Comparison of ENCODE assay signal across 9 mouse cellular contexts in genomic region chr2:60720205-60720604, GRCm38 (mm10). TPM values are rescaled to one million over a fixed set of nuclear protein-coding genes. Genes with fewer than 3 reads are reported as not detected.
A peak's percentile ranks its signal among the peaks of the same experiment; 100 is the strongest.
DNase-seq lines count a peak whose midpoint lies in the region; ATAC-seq and TF ChIP-seq lines count a peak whose summit lies in the region.
"Had no signal": no experiment of that assay in that cellular context is flagged by ENCODE, and none has a peak within 500 bp of the region (broad histone marks: within the 10 kb centered on the region; RNA-seq: fewer than 3 reads in every experiment).

No protein-coding gene starts in this region.

- no peaks in the 10 kb centered on the region for H3K36me3 ChIP-seq in heart, embryonic 10.5 days
- no peaks in the 10 kb centered on the region for H3K36me3 ChIP-seq in kidney, embryonic 16.5 days (ENCODE audit: insufficient read depth, low read length)
- H3K36me3 ChIP-seq in stomach, postnatal 0 days (ENCODE audit: control insufficient read depth, insufficient read depth, low read length) = no peaks in the 10 kb centered on the region
- no peaks in the 10 kb centered on the region for H3K36me3 ChIP-seq in midbrain, embryonic 10.5 days
- H3K36me3 ChIP-seq in midbrain, embryonic 16.5 days (ENCODE audit: control insufficient read depth, insufficient read depth, low read length) = no peaks in the 10 kb centered on the region
- H3K36me3 ChIP-seq: limb, embryonic 12.5 days had no signal

- H3K27ac ChIP-seq in heart, embryonic 10.5 days = peak overlapping the region; percentile 38
- H3K27ac ChIP-seq in kidney, embryonic 16.5 days (ENCODE audit: low read length) = peak overlapping the region; percentile 63
- peak overlapping the region; percentile 70; the same call in 1 of the 2 replicates for H3K27ac ChIP-seq in stomach, postnatal 0 days (replicated peaks)
- H3K27ac ChIP-seq in midbrain, embryonic 10.5 days (replicated peaks) = no peak overlapping the region
- no peak overlapping the region for H3K27ac ChIP-seq in midbrain, embryonic 16.5 days (ENCODE audit: low read length)
- H3K27ac ChIP-seq: limb, embryonic 12.5 days had no signal

- H3K9me3 ChIP-seq in heart, embryonic 10.5 days = no peaks in the 10 kb centered on the region
- H3K9me3 ChIP-seq in kidney, embryonic 16.5 days (ENCODE audit: low read length) = no peaks in the 10 kb centered on the region
- no peaks in the 10 kb centered on the region for H3K9me3 ChIP-seq in stomach, postnatal 0 days (ENCODE audit: control insufficient read depth, low read length)
- no peaks in the 10 kb centered on the region for H3K9me3 ChIP-seq in midbrain, embryonic 10.5 days (replicated peaks)
- H3K9me3 ChIP-seq in midbrain, embryonic 16.5 days (replicated peaks; ENCODE audit: control insufficient read depth, low read length, poor library complexity, severe bottlenecking) = no peaks in the 10 kb centered on the region
- H3K9me3 ChIP-seq: limb, embryonic 12.5 days had no signal

- no peak for TF ChIP-seq CTCF in lung, adult 2 months (IDR thresholded peaks at IDR 0.05; ENCODE audit: insufficient read depth, low read length)
- no peak for TF ChIP-seq CTCF in stomach, postnatal 0 days (IDR thresholded peaks at IDR 0.05; ENCODE audit: low read depth)

- no peak overlapping the region for H3K9ac ChIP-seq in kidney, embryonic 16.5 days (replicated peaks; ENCODE audit: low read length)
- no peak overlapping the region for H3K9ac ChIP-seq in stomach, postnatal 0 days (ENCODE audit: low read length)
- no peak overlapping the region for H3K9ac ChIP-seq in midbrain, embryonic 16.5 days (ENCODE audit: low read depth, low read length)
- H3K9ac ChIP-seq: limb, embryonic 12.5 days had no signal

- no peak for TF ChIP-seq POLR2A in lung, adult 2 months (IDR thresholded peaks at IDR 0.05; ENCODE audit: borderline replicate concordance, extremely low read depth, low read depth, low read length)

- H3K27me3 ChIP-seq in heart, embryonic 10.5 days (ENCODE audit: insufficient read depth, poor library complexity, severe bottlenecking) = no peaks in the 10 kb centered on the region
- no peaks in the 10 kb centered on the region for H3K27me3 ChIP-seq in kidney, embryonic 16.5 days (ENCODE audit: insufficient read depth, low read length)
- H3K27me3 ChIP-seq in stomach, postnatal 0 days (ENCODE audit: control insufficient read depth, insufficient read depth, low read length) = no peaks in the 10 kb centered on the region
- H3K27me3 ChIP-seq in midbrain, embryonic 10.5 days (ENCODE audit: low read depth, poor library complexity, severe bottlenecking) = peaks cover 7% of the 10 kb centered on the region; the same call in 1 of the 2 replicates
- no peaks in the 10 kb centered on the region for H3K27me3 ChIP-seq in midbrain, embryonic 16.5 days (ENCODE audit: control insufficient read depth, insufficient read depth, low read depth, low read length)

- no peak overlapping the region for H3K4me2 ChIP-seq in kidney, embryonic 16.5 days (replicated peaks; ENCODE audit: low read depth, low read length)
- H3K4me2 ChIP-seq in stomach, postnatal 0 days (replicated peaks; ENCODE audit: low read depth) = no peak overlapping the region
- no peak overlapping the region for H3K4me2 ChIP-seq in midbrain, embryonic 16.5 days (ENCODE audit: low read length)
- H3K4me2 ChIP-seq: limb, embryonic 12.5 days had no signal

- no peak overlapping the region for H3K4me3 ChIP-seq in lung, adult 2 months (replicated peaks; ENCODE audit: extremely low read depth, low read depth, low read length)
- no peak overlapping the region for H3K4me3 ChIP-seq in heart, embryonic 10.5 days
- no peak overlapping the region for H3K4me3 ChIP-seq in kidney, embryonic 16.5 days (ENCODE audit: low read length)
- no peak overlapping the region for H3K4me3 ChIP-seq in stomach, postnatal 0 days (ENCODE audit: low read depth, low read length)
- no peak overlapping the region for H3K4me3 ChIP-seq in midbrain, embryonic 10.5 days
- no peak overlapping the region for H3K4me3 ChIP-seq in midbrain, embryonic 16.5 days (ENCODE audit: low read depth, low read length)
- H3K4me3 ChIP-seq: limb, embryonic 12.5 days had no signal

- TF ChIP-seq EP300 in stomach, postnatal 0 days (optimal IDR thresholded peaks at IDR 0.05) = no peak

- ATAC-seq in kidney, embryonic 16.5 days (ENCODE audit: low FRiP score, low TSS enrichment) = no peak
- ATAC-seq in stomach, postnatal 0 days (ENCODE audit: low FRiP score, low TSS enrichment) = peak; percentile 67; the same call in 1 of the 2 replicates
- no peak for ATAC-seq in midbrain, embryonic 16.5 days

- WGBS in lung, adult 2 months = 57% methylated on average over 8 of the region's 8 CpGs
- 64% methylated on average over 8 of the region's 8 CpGs for WGBS in heart, embryonic 10.5 days
- WGBS in kidney, embryonic 16.5 days = 63% methylated on average over 8 of the region's 8 CpGs
- WGBS in stomach, postnatal 0 days = 50% methylated on average over 8 of the region's 8 CpGs
- WGBS in midbrain, embryonic 10.5 days = 88% methylated on average over 8 of the region's 8 CpGs
- 76% methylated on average over 8 of the region's 8 CpGs for WGBS in midbrain, embryonic 16.5 days

- H3K4me1 ChIP-seq in lung, adult 2 months (ENCODE audit: control insufficient read depth, insufficient read depth, low read length) = peaks cover 2% of the 10 kb centered on the region; the same call in 1 of the 2 replicates
- H3K4me1 ChIP-seq in heart, embryonic 10.5 days = peaks cover 32% of the 10 kb centered on the region
- H3K4me1 ChIP-seq in kidney, embryonic 16.5 days (ENCODE audit: insufficient read depth, low read length) = peaks cover 33% of the 10 kb centered on the region
- no peaks in the 10 kb centered on the region for H3K4me1 ChIP-seq in stomach, postnatal 0 days (replicated peaks; ENCODE audit: control insufficient read depth, insufficient read depth)
- peaks cover 7% of the 10 kb centered on the region for H3K4me1 ChIP-seq in midbrain, embryonic 10.5 days
- H3K4me1 ChIP-seq in midbrain, embryonic 16.5 days (ENCODE audit: control insufficient read depth, insufficient read depth, low read length) = peaks cover under 1% of the 10 kb centered on the region; the same call in 1 of the 2 replicates

- DNase-seq in lung, adult 2 months = peak; percentile 48
- DNase-seq in lung, postnatal 14 days = no peak
- no peak for DNase-seq in heart, embryonic 10.5 days (ENCODE audit: low spot score)
- peak; percentile 45 for DNase-seq in stomach, postnatal 0 days (ENCODE audit: low spot score)
- no peak for DNase-seq in midbrain, embryonic 10.5 days (ENCODE audit: low spot score)
- no peak for DNase-seq in left cerebral cortex, adult 8-10 months (ENCODE audit: low spot score in 2 of 2)

RNA-seq across cellular contexts. Expression of gene Itgb6, which starts 2.2 kb away (rescaled TPM):
- 22.8 and 28.9 TPM in 2 replicates for polyA plus RNA-seq in lung, adult 2 months (2012; rRNA removed)
- 0.34 and 0.46 TPM in 2 replicates for polyA plus RNA-seq in heart, embryonic 10.5 days (2016; fragmentation: Nextera tagmentation; extraction: Ambion mirVana)
- polyA plus RNA-seq in kidney, embryonic 16.5 days (2015; fragmentation: Nextera tagmentation; extraction: Ambion mirVana) = 25.6 and 26.6 TPM in 2 replicates
- 8.5 and 8.6 TPM in 2 replicates for polyA plus RNA-seq in stomach, postnatal 0 days (2015; fragmentation: Nextera tagmentation; extraction: Ambion mirVana)
- 0.36 and 0.51 TPM in 2 replicates for polyA plus RNA-seq in midbrain, embryonic 10.5 days (2016; fragmentation: Nextera tagmentation; extraction: Ambion mirVana)
- total RNA-seq in left cerebral cortex, adult 8-10 months (2022) = under 1 TPM in 1 of 4 experiments, not detected in 3; 0.14 TPM
- 0.12 TPM in 1 of 2 replicates, not detected in the other for polyA plus RNA-seq in midbrain, embryonic 16.5 days (2015; fragmentation: Nextera tagmentation; extraction: Ambion mirVana)

Comparison
In these comparisons a context has a peak if more than half of its experiments do, and no peak if none do; other contexts are left out.
1. DNase-seq: peak in lung, adult 2 months (single experiment) and stomach, postnatal 0 days (single experiment); none in lung, postnatal 14 days (single experiment), heart, embryonic 10.5 days (single experiment), midbrain, embryonic 10.5 days (single experiment) and left cerebral cortex, adult 8-10 months (0 of 2).
2. H3K27ac ChIP-seq: peak in heart, embryonic 10.5 days (single experiment), kidney, embryonic 16.5 days (single experiment) and stomach, postnatal 0 days (single experiment); none in midbrain, embryonic 10.5 days (single experiment) and midbrain, embryonic 16.5 days (single experiment).